Mouse (Mus musculus): ENCODE results near the gene AW011738. TPM values are rescaled to one million over a fixed set of nuclear protein-coding genes. Genes with fewer than 3 reads are reported as not detected.
A peak's percentile ranks its signal among the peaks of the same experiment; 100 is the strongest.

Gene AW011738
- polyA plus RNA-seq, 1 experiment, result 0.15 TPM

- Histone ChIP-seq H3K36me3 (ENCODE audit: control insufficient read depth) (peaks cover 6% of the 10 kb centered on the region; the same call in 1 of the 2 replicates), H3K4me3 (replicated peaks) (peak overlapping the region; percentile 82), H3K9me3 (ENCODE audit: control insufficient read depth, low read length) (no peaks in the 10 kb centered on the region; the same call in 1 of the 2 replicates), H3K27me3 (ENCODE audit: control insufficient read depth) (peaks cover 54% of the 10 kb centered on the region), H3K4me1 (ENCODE audit: control insufficient read depth) (peaks cover 61% of the 10 kb centered on the region)
- TF ChIP-seq GATA1 (IDR thresholded peaks at IDR 0.05; ENCODE audit: low read length) (no peak), TAL1 (IDR thresholded peaks at IDR 0.05; ENCODE audit: low read length) (no peak)
Observed at GRCm38 (mm10) chr4:156195927-156196870, 6.9 kb upstream of the AW011738 start.

- peaks cover 63% of the 10 kb centered on the region for H3K4me1 ChIP-seq (ENCODE audit: control insufficient read depth)
- H3K4me3 ChIP-seq (replicated peaks), result peak within 1 kb of the TSS; percentile 82
- H3K36me3 ChIP-seq (ENCODE audit: control insufficient read depth), result peaks cover 3% of the 10 kb centered on the region; the same call in 1 of the 2 replicates
- H3K9me3 ChIP-seq (ENCODE audit: control insufficient read depth, low read length), result no peaks in the 10 kb centered on the region; the same call in 1 of the 2 replicates
- peaks cover 60% of the 10 kb centered on the region for H3K27me3 ChIP-seq (ENCODE audit: control insufficient read depth)
- no peak for TF ChIP-seq GATA1 (IDR thresholded peaks at IDR 0.05; ENCODE audit: low read length)
- no peak for TF ChIP-seq TAL1 (IDR thresholded peaks at IDR 0.05; ENCODE audit: low read length)
Observed at GRCm38 (mm10) chr4:156197131-156197828, 5.8 kb upstream of the AW011738 start, which contains the start of gene Agrn. Agrn (minus strand) TSS chr4:156197488.

GRCm38 (mm10) chr4:156197829-156198205 is 5.3 kb upstream of the AW011738 start:
- H3K27me3 ChIP-seq (ENCODE audit: control insufficient read depth), result peaks cover 66% of the 10 kb centered on the region
- TF ChIP-seq GATA1 (IDR thresholded peaks at IDR 0.05; ENCODE audit: low read length), result no peak
- no peak for TF ChIP-seq TAL1 (IDR thresholded peaks at IDR 0.05; ENCODE audit: low read length)
- no peaks in the 10 kb centered on the region; the same call in 1 of the 2 replicates for H3K36me3 ChIP-seq (ENCODE audit: control insufficient read depth)
- H3K9me3 ChIP-seq (ENCODE audit: control insufficient read depth, low read length), result no peaks in the 10 kb centered on the region; the same call in 1 of the 2 replicates
- peaks cover 63% of the 10 kb centered on the region for H3K4me1 ChIP-seq (ENCODE audit: control insufficient read depth)
- peak overlapping the region; percentile 82 for H3K4me3 ChIP-seq (replicated peaks)

GRCm38 (mm10) chr4:156200623-156201475 is 2.3 kb upstream of the AW011738 start, which contains the start of gene Isg15:
Isg15 (minus strand) TSS chr4:156200818.
- peaks cover 10% of the 10 kb centered on the region; the same call in 1 of the 2 replicates for H3K9me3 ChIP-seq (ENCODE audit: control insufficient read depth, low read length)
- peak within 1 kb of the TSS; percentile 44 for H3K4me3 ChIP-seq (replicated peaks)
- peaks cover 66% of the 10 kb centered on the region for H3K4me1 ChIP-seq (ENCODE audit: control insufficient read depth)
- no peaks in the 10 kb centered on the region for H3K36me3 ChIP-seq (ENCODE audit: control insufficient read depth)
- H3K27me3 ChIP-seq (ENCODE audit: control insufficient read depth), result peaks cover 74% of the 10 kb centered on the region
- TF ChIP-seq TAL1 (IDR thresholded peaks at IDR 0.05; ENCODE audit: low read length), result no peak
- no peak for TF ChIP-seq GATA1 (IDR thresholded peaks at IDR 0.05; ENCODE audit: low read length)

GRCm38 (mm10) chr4:156202462-156202893 is 626 bp upstream of the AW011738 start:
- H3K4me1 ChIP-seq (ENCODE audit: control insufficient read depth), result peaks cover 51% of the 10 kb centered on the region
- H3K27me3 ChIP-seq (ENCODE audit: control insufficient read depth), result peaks cover 70% of the 10 kb centered on the region

GRCm38 (mm10) chr4:156203413-156204131 is 468 bp downstream of the AW011738 start:
- TF ChIP-seq GATA1 (IDR thresholded peaks at IDR 0.05; ENCODE audit: low read length) (no peak), TAL1 (IDR thresholded peaks at IDR 0.05; ENCODE audit: low read length) (no peak)
- H3K4me3 ChIP-seq (replicated peaks), result peak overlapping the region; percentile 64
- H3K36me3 ChIP-seq (ENCODE audit: control insufficient read depth), result no peaks in the 10 kb centered on the region
- peaks cover 10% of the 10 kb centered on the region; the same call in 1 of the 2 replicates for H3K9me3 ChIP-seq (ENCODE audit: control insufficient read depth, low read length)
- peaks cover 68% of the 10 kb centered on the region for H3K27me3 ChIP-seq (ENCODE audit: control insufficient read depth)
- H3K4me1 ChIP-seq (ENCODE audit: control insufficient read depth), result peaks cover 43% of the 10 kb centered on the region

More at GRCm38 (mm10) chr4:156202462-156202893, 626 bp upstream of the AW011738 start:
- H3K4me3 ChIP-seq (replicated peaks), result peak overlapping the region; percentile 64
- TF ChIP-seq GATA1 (IDR thresholded peaks at IDR 0.05; ENCODE audit: low read length), result peak; percentile 75
- TF ChIP-seq TAL1 (IDR thresholded peaks at IDR 0.05; ENCODE audit: low read length), result peak; percentile 82
- H3K36me3 ChIP-seq (ENCODE audit: control insufficient read depth), result no peaks in the 10 kb centered on the region
- H3K9me3 ChIP-seq (ENCODE audit: control insufficient read depth, low read length), result peaks cover 10% of the 10 kb centered on the region; the same call in 1 of the 2 replicates

GRCm38 (mm10) chr4:156208872-156209271 is 5.8 kb downstream of the AW011738 start:
- no peak for TF ChIP-seq TAL1 (IDR thresholded peaks at IDR 0.05; ENCODE audit: low read length)
- no peak for TF ChIP-seq GATA1 (IDR thresholded peaks at IDR 0.05; ENCODE audit: low read length)
- Histone ChIP-seq H3K27me3 (ENCODE audit: control insufficient read depth) (peaks cover 33% of the 10 kb centered on the region), H3K9me3 (ENCODE audit: control insufficient read depth, low read length) (peaks cover 3% of the 10 kb centered on the region; the same call in 1 of the 2 replicates), H3K4me1 (ENCODE audit: control insufficient read depth) (peaks cover 3% of the 10 kb centered on the region), H3K4me3 (replicated peaks) (no peak overlapping the region), H3K36me3 (ENCODE audit: control insufficient read depth) (no peaks in the 10 kb centered on the region)
